ENCODE assay signal across 21 mouse cellular contexts in genomic region chr13:36000798-36001197, GRCm38 (mm10). TPM values are rescaled to one million over a fixed set of nuclear protein-coding genes. Genes with fewer than 3 reads are reported as not detected.
"Had no signal": no experiment of that assay in that cellular context is flagged by ENCODE, and none has a peak within 500 bp of the region (broad histone marks: within the 10 kb centered on the region; RNA-seq: fewer than 3 reads in every experiment).

No protein-coding gene starts in this region.

- H3K27ac ChIP-seq: neural tube, embryonic 12.5 days; neural tube, embryonic 13.5 days; neural tube, embryonic 15.5 days; stomach, embryonic 15.5 days; stomach, postnatal 0 days had no signal

- H3K4me1 ChIP-seq: neural tube, embryonic 12.5 days; neural tube, embryonic 13.5 days; stomach, embryonic 15.5 days had no signal

- H3K9me3 ChIP-seq: neural tube, embryonic 12.5 days; neural tube, embryonic 13.5 days; neural tube, embryonic 15.5 days; stomach, embryonic 15.5 days had no signal

- H3K27me3 ChIP-seq: neural tube, embryonic 12.5 days; neural tube, embryonic 13.5 days; neural tube, embryonic 15.5 days; stomach, embryonic 15.5 days had no signal

- H3K9ac ChIP-seq: neural tube, embryonic 12.5 days; neural tube, embryonic 13.5 days; neural tube, embryonic 15.5 days; stomach, embryonic 15.5 days had no signal

- DNase-seq: retina, postnatal 1 day; right cerebral cortex, adult 18-20 months; right cerebral cortex, postnatal 14 days; right cerebral cortex, postnatal 25 days; right cerebral cortex, postnatal 4 days; spleen, adult 18-20 months; thymus, adult 18-20 months; thymus, adult 2 months; thymus, postnatal 14 days; thymus, postnatal 25 days; thymus, postnatal 36 days; thymus, postnatal 4 days had no signal

- H3K4me3 ChIP-seq: neural tube, embryonic 12.5 days; neural tube, embryonic 13.5 days; neural tube, embryonic 15.5 days; stomach, embryonic 15.5 days had no signal

- H3K36me3 ChIP-seq: neural tube, embryonic 12.5 days; neural tube, embryonic 13.5 days; neural tube, embryonic 15.5 days had no signal

RNA-seq across cellular contexts. Expression of gene Ppp1r3g, which starts 42.2 kb away (rescaled TPM):
- total RNA-seq: neutrophil, adult 5-6 weeks had no signal
- polyA plus RNA-seq: small intestine, adult 2 months; spleen, adult 2 months; thymus, adult 2 months; thymus, postnatal 0 days had no signal
